Mouse (Mus musculus): Measurements from ENCODE around the gene Asb8. TPM values are rescaled to one million over a fixed set of nuclear protein-coding genes. Genes with fewer than 3 reads are reported as not detected.

The Asb8 gene
- polyA plus RNA-seq, 1 experiment from 2014 or later: 66.2 TPM

GRCm38 (mm10) chr15:98161026-98161805 is 4.2 kb downstream of the Asb8 start:
- DNase-seq (ENCODE audit: low spot score): no peak
- no peak for ATAC-seq (ENCODE audit: low FRiP score)

GRCm38 (mm10) chr15:98157253-98157652 is 8.2 kb downstream of the Asb8 start:
- Histone ChIP-seq H3K4me3 (replicated peaks; ENCODE audit: low read length) (no peak overlapping the region), H3K27me3 (ENCODE audit: control insufficient read depth, insufficient read depth, low read length) (no peaks in the 10 kb centered on the region), H3K4me2 (replicated peaks) (no peak overlapping the region), H3K36me3 (replicated peaks; ENCODE audit: control insufficient read depth, insufficient read depth) (no peaks in the 10 kb centered on the region), H3K27ac (no peak overlapping the region), H3K9me3 (ENCODE audit: control insufficient read depth, low read length) (no peaks in the 10 kb centered on the region), H3K9ac (no peak overlapping the region), H3K4me1 (replicated peaks; ENCODE audit: control insufficient read depth, insufficient read depth, low read length) (no peaks in the 10 kb centered on the region)
- DNase-seq (ENCODE audit: low spot score): no peak
- no peak for ATAC-seq (ENCODE audit: low FRiP score)
- 86% methylated on average over 1 of the region's 1 CpGs for WGBS

More at GRCm38 (mm10) chr15:98161026-98161805, 4.2 kb downstream of the Asb8 start:
- no peaks in the 10 kb centered on the region for H3K9me3 ChIP-seq (ENCODE audit: control insufficient read depth, low read length)
- H3K27me3 ChIP-seq (ENCODE audit: control insufficient read depth, insufficient read depth, low read length): no peaks in the 10 kb centered on the region
- no peak overlapping the region for H3K4me2 ChIP-seq (replicated peaks)
- H3K27ac ChIP-seq: no peak overlapping the region
- WGBS: 47% methylated on average over 19 of the region's 19 CpGs
- no peaks in the 10 kb centered on the region for H3K4me1 ChIP-seq (replicated peaks; ENCODE audit: control insufficient read depth, insufficient read depth, low read length)
- H3K9ac ChIP-seq: no peak overlapping the region
- H3K4me3 ChIP-seq (replicated peaks; ENCODE audit: low read length): no peak overlapping the region
- H3K36me3 ChIP-seq (replicated peaks; ENCODE audit: control insufficient read depth, insufficient read depth): no peaks in the 10 kb centered on the region

- Histone ChIP-seq H3K4me2 (replicated peaks) (no peak overlapping the region), H3K36me3 (replicated peaks; ENCODE audit: control insufficient read depth, insufficient read depth) (no peaks in the 10 kb centered on the region), H3K4me3 (replicated peaks; ENCODE audit: low read length) (no peak overlapping the region), H3K9ac (no peak overlapping the region), H3K4me1 (replicated peaks; ENCODE audit: control insufficient read depth, insufficient read depth, low read length) (no peaks in the 10 kb centered on the region), H3K9me3 (ENCODE audit: control insufficient read depth, low read length) (no peaks in the 10 kb centered on the region), H3K27ac (no peak overlapping the region), H3K27me3 (ENCODE audit: control insufficient read depth, insufficient read depth, low read length) (no peaks in the 10 kb centered on the region)
- WGBS: 79% methylated on average over 4 of the region's 4 CpGs
- no peak for ATAC-seq (ENCODE audit: low FRiP score)
- no peak for DNase-seq (ENCODE audit: low spot score)
These were observed 9.5 kb downstream of the Asb8 start for GRCm38 (mm10) chr15:98155944-98156343.

- H3K4me3 ChIP-seq (replicated peaks; ENCODE audit: low read length): no peak overlapping the region
- 92% methylated on average over 5 of the region's 5 CpGs for whole genome bisulfite sequencing
- no peak for ATAC-seq (ENCODE audit: low FRiP score)
These were observed 10.2 kb downstream of the Asb8 start for GRCm38 (mm10) chr15:98155272-98155671.

GRCm38 (mm10) chr15:98154631-98155030 is 10.8 kb downstream of the Asb8 start:
- ATAC-seq (ENCODE audit: low FRiP score): no peak
- 83% methylated on average over 3 of the region's 3 CpGs for WGBS
- Histone ChIP-seq H3K27me3 (ENCODE audit: control insufficient read depth, insufficient read depth, low read length) (no peaks in the 10 kb centered on the region), H3K36me3 (replicated peaks; ENCODE audit: control insufficient read depth, insufficient read depth) (no peaks in the 10 kb centered on the region), H3K9me3 (ENCODE audit: control insufficient read depth, low read length) (no peaks in the 10 kb centered on the region), H3K27ac (no peak overlapping the region), H3K4me1 (replicated peaks; ENCODE audit: control insufficient read depth, insufficient read depth, low read length) (no peaks in the 10 kb centered on the region), H3K4me3 (replicated peaks; ENCODE audit: low read length) (no peak overlapping the region), H3K9ac (no peak overlapping the region), H3K4me2 (replicated peaks) (no peak overlapping the region)
- no peak for DNase-seq (ENCODE audit: low spot score)

More at GRCm38 (mm10) chr15:98155272-98155671, 10.2 kb downstream of the Asb8 start:
- DNase-seq (ENCODE audit: low spot score): no peak
- Histone ChIP-seq H3K9ac (no peak overlapping the region), H3K27ac (no peak overlapping the region), H3K36me3 (replicated peaks; ENCODE audit: control insufficient read depth, insufficient read depth) (no peaks in the 10 kb centered on the region), H3K27me3 (ENCODE audit: control insufficient read depth, insufficient read depth, low read length) (no peaks in the 10 kb centered on the region), H3K4me2 (replicated peaks) (no peak overlapping the region), H3K9me3 (ENCODE audit: control insufficient read depth, low read length) (no peaks in the 10 kb centered on the region), H3K4me1 (replicated peaks; ENCODE audit: control insufficient read depth, insufficient read depth, low read length) (no peaks in the 10 kb centered on the region)

GRCm38 (mm10) chr15:98154146-98154545 is 11.3 kb downstream of the Asb8 start:
- no peak for DNase-seq (ENCODE audit: low spot score)
- WGBS: 66% methylated on average over 4 of the region's 4 CpGs
- H3K27me3 ChIP-seq (ENCODE audit: control insufficient read depth, insufficient read depth, low read length): no peaks in the 10 kb centered on the region

GRCm38 (mm10) chr15:98153625-98154024 is 11.8 kb downstream of the Asb8 start:
- H3K27me3 ChIP-seq (ENCODE audit: control insufficient read depth, insufficient read depth, low read length): no peaks in the 10 kb centered on the region
- no peaks in the 10 kb centered on the region for H3K4me1 ChIP-seq (replicated peaks; ENCODE audit: control insufficient read depth, insufficient read depth, low read length)
- no peak overlapping the region for H3K27ac ChIP-seq
- DNase-seq (ENCODE audit: low spot score): peak; percentile 71
- no peak overlapping the region for H3K4me3 ChIP-seq (replicated peaks; ENCODE audit: low read length)
- H3K9me3 ChIP-seq (ENCODE audit: control insufficient read depth, low read length): no peaks in the 10 kb centered on the region
- no peak for ATAC-seq (ENCODE audit: low FRiP score)
- no peaks in the 10 kb centered on the region for H3K36me3 ChIP-seq (replicated peaks; ENCODE audit: control insufficient read depth, insufficient read depth)
- no peak overlapping the region for H3K9ac ChIP-seq
- no peak overlapping the region for H3K4me2 ChIP-seq (replicated peaks)
- 39% methylated on average over 3 of the region's 3 CpGs for WGBS

More at GRCm38 (mm10) chr15:98154146-98154545, 11.3 kb downstream of the Asb8 start:
- Histone ChIP-seq H3K4me1 (replicated peaks; ENCODE audit: control insufficient read depth, insufficient read depth, low read length) (no peaks in the 10 kb centered on the region), H3K9ac (no peak overlapping the region), H3K4me3 (replicated peaks; ENCODE audit: low read length) (no peak overlapping the region), H3K27ac (no peak overlapping the region), H3K9me3 (ENCODE audit: control insufficient read depth, low read length) (no peaks in the 10 kb centered on the region), H3K36me3 (replicated peaks; ENCODE audit: control insufficient read depth, insufficient read depth) (no peaks in the 10 kb centered on the region), H3K4me2 (replicated peaks) (no peak overlapping the region)
- no peak for ATAC-seq (ENCODE audit: low FRiP score)

- no peaks in the 10 kb centered on the region for H3K27me3 ChIP-seq (ENCODE audit: control insufficient read depth, insufficient read depth, low read length)
- H3K36me3 ChIP-seq (replicated peaks; ENCODE audit: control insufficient read depth, insufficient read depth): no peaks in the 10 kb centered on the region
- no peak overlapping the region for H3K4me3 ChIP-seq (replicated peaks; ENCODE audit: low read length)
- no peak overlapping the region for H3K9ac ChIP-seq
- 73% methylated on average over 7 of the region's 7 CpGs for WGBS
- H3K4me1 ChIP-seq (replicated peaks; ENCODE audit: control insufficient read depth, insufficient read depth, low read length): no peaks in the 10 kb centered on the region
- ATAC-seq (ENCODE audit: low FRiP score) (no peak), DNase-seq (ENCODE audit: low spot score) (no peak)
- no peak overlapping the region for H3K27ac ChIP-seq
- no peak overlapping the region for H3K4me2 ChIP-seq (replicated peaks)
- no peaks in the 10 kb centered on the region for H3K9me3 ChIP-seq (ENCODE audit: control insufficient read depth, low read length)
These were observed 12.5 kb downstream of the Asb8 start for GRCm38 (mm10) chr15:98152916-98153315.

GRCm38 (mm10) chr15:98149166-98149602 is 16.2 kb downstream of the Asb8 start:
- no peak overlapping the region for H3K4me2 ChIP-seq (replicated peaks)
- H3K9ac ChIP-seq: no peak overlapping the region
- no peaks in the 10 kb centered on the region for H3K9me3 ChIP-seq (ENCODE audit: control insufficient read depth, low read length)
- H3K27ac ChIP-seq: no peak overlapping the region
- ATAC-seq (ENCODE audit: low FRiP score) (no peak), DNase-seq (ENCODE audit: low spot score) (no peak)
- WGBS: 81% methylated on average over 10 of the region's 10 CpGs
- H3K4me1 ChIP-seq (replicated peaks; ENCODE audit: control insufficient read depth, insufficient read depth, low read length): peaks cover 10% of the 10 kb centered on the region
- no peaks in the 10 kb centered on the region for H3K27me3 ChIP-seq (ENCODE audit: control insufficient read depth, insufficient read depth, low read length)
- H3K4me3 ChIP-seq (replicated peaks; ENCODE audit: low read length): no peak overlapping the region
- H3K36me3 ChIP-seq (replicated peaks; ENCODE audit: control insufficient read depth, insufficient read depth): no peaks in the 10 kb centered on the region
